Mouse (Mus musculus) hindbrain, embryonic 10.5 days (tissue): ENCODE results near the gene Atm. TPM values are rescaled to one million over a fixed set of nuclear protein-coding genes. Genes with fewer than 3 reads are reported as not detected.

Source experiments
- DNase-seq: peaks from one replicate; pipeline ENCODE4 v3.0.0-alpha.2; 2017; ENCODE audit warnings: low spot score
- H3K27ac ChIP-seq: fragments of 300-500 bp; sonication (generic); 2 replicates; pipeline ENCODE4 v1.5.1; 2016; ENCODE audit warnings: mild to moderate bottlenecking, moderate library complexity
- H3K27me3 ChIP-seq: fragments of 300-500 bp; sonication (generic); 2 replicates; pipeline ENCODE4 v1.6.1; 2016; ENCODE audit warnings: mild to moderate bottlenecking; ENCODE audit not compliant: poor library complexity, insufficient read depth, severe bottlenecking
- H3K36me3 ChIP-seq: fragments of 300-500 bp; sonication (generic); 2 replicates; pipeline ENCODE4 v1.6.1; 2016; ENCODE audit warnings: mild to moderate bottlenecking, moderate library complexity
- H3K4me1 ChIP-seq: fragments of 300-500 bp; sonication (generic); replicated peaks from 2 replicates; pipeline ENCODE4 v1.6.1; 2016; ENCODE audit warnings: mild to moderate bottlenecking
- H3K4me3 ChIP-seq: fragments of 300-500 bp; sonication (generic); 2 replicates; pipeline ENCODE4 v1.5.1; 2016; ENCODE audit warnings: mild to moderate bottlenecking, moderate library complexity
- H3K9me3 ChIP-seq: fragments of 300-500 bp; sonication (generic); 2 replicates; pipeline ENCODE4 v1.6.1; 2016; ENCODE audit warnings: mild to moderate bottlenecking, moderate library complexity
- WGBS: fragments of 180-500 bp; shearing (Covaris S2); methylation state at CpG from one replicate; pipeline ENCODE4 v1.1.7; 2016; 5-methylcytosine and 5-hydroxymethylcytosine counted together
- polyA plus RNA-seq: library from polyadenylated mRNA; unstranded; fragments of >200 nt; fragmentation: Nextera tagmentation; extraction: Ambion mirVana; gene quantifications from 2 replicates; pipeline ENCODE4 v1.2.1, GENCODE M21; 2016

The Atm gene
- polyA plus RNA-seq, 1 experiment from 2014 or later = 12.6 TPM

GRCm38 (mm10) chr9:53404050-53404752 is 132.3 kb downstream of the Atm start:
- WGBS = 82% methylated on average over 6 of the region's 6 CpGs
- H3K27ac ChIP-seq = peak overlapping the region; percentile 90
- no peak for DNase-seq

GRCm38 (mm10) chr9:53402991-53403390 is 133.5 kb downstream of the Atm start:
- no peak overlapping the region for H3K4me3 ChIP-seq
- DNase-seq = no peak
- H3K36me3 ChIP-seq = no peaks in the 10 kb centered on the region
- H3K9me3 ChIP-seq = no peaks in the 10 kb centered on the region
- H3K4me1 ChIP-seq = peaks cover 22% of the 10 kb centered on the region
- WGBS = 85% methylated on average over 8 of the region's 8 CpGs
- no peaks in the 10 kb centered on the region for H3K27me3 ChIP-seq
- 0 out of 2 replicates have a peak overlapping the region, but pooled peaks have one; percentile 56 for H3K27ac ChIP-seq

More at GRCm38 (mm10) chr9:53404050-53404752, 132.3 kb downstream of the Atm start:
- Histone ChIP-seq H3K4me3 (0 out of 2 replicates have a peak overlapping the region, but pooled peaks have one; percentile 53), H3K9me3 (no peaks in the 10 kb centered on the region), H3K4me1 (peaks cover 22% of the 10 kb centered on the region), H3K27me3 (no peaks in the 10 kb centered on the region), H3K36me3 (no peaks in the 10 kb centered on the region)

GRCm38 (mm10) chr9:53402291-53402711 is 134.2 kb downstream of the Atm start, which contains the start of gene 4930550C14Rik:
Gene 4930550C14Rik (plus strand): TSS chr9:53402325.
- H3K9me3 ChIP-seq = no peaks in the 10 kb centered on the region
- DNase-seq = no peak
- no peaks in the 10 kb centered on the region for H3K36me3 ChIP-seq
- WGBS = 31% methylated on average over 11 of the region's 11 CpGs
- no peak within 1 kb of the TSS for H3K4me3 ChIP-seq
- no peaks in the 10 kb centered on the region for H3K27me3 ChIP-seq
- H3K27ac ChIP-seq = 0 out of 2 replicates have a peak within 1 kb of the TSS, but pooled peaks have one; percentile 56
- peaks cover 22% of the 10 kb centered on the region for H3K4me1 ChIP-seq

- H3K4me1 ChIP-seq = peaks cover 22% of the 10 kb centered on the region
- no peak for DNase-seq
- no peaks in the 10 kb centered on the region for H3K36me3 ChIP-seq
- H3K4me3 ChIP-seq = no peak overlapping the region
- H3K27me3 ChIP-seq = no peaks in the 10 kb centered on the region
- WGBS = 85% methylated on average over 8 of the region's 8 CpGs
- no peak overlapping the region for H3K27ac ChIP-seq
- no peaks in the 10 kb centered on the region for H3K9me3 ChIP-seq
Observed at GRCm38 (mm10) chr9:53401146-53401545, 135.4 kb downstream of the Atm start.

GRCm38 (mm10) chr9:53400696-53401095 is 135.8 kb downstream of the Atm start:
- no peak for DNase-seq
- H3K9me3 ChIP-seq = no peaks in the 10 kb centered on the region
- no peak overlapping the region for H3K4me3 ChIP-seq
- H3K27me3 ChIP-seq = no peaks in the 10 kb centered on the region
- no peak overlapping the region for H3K27ac ChIP-seq
- peaks cover 20% of the 10 kb centered on the region for H3K4me1 ChIP-seq
- no peaks in the 10 kb centered on the region for H3K36me3 ChIP-seq
- WGBS = 95% methylated on average over 4 of the region's 4 CpGs

GRCm38 (mm10) chr9:53399537-53399936 is 137.0 kb downstream of the Atm start:
- Histone ChIP-seq H3K27me3 (no peaks in the 10 kb centered on the region), H3K36me3 (no peaks in the 10 kb centered on the region), H3K9me3 (no peaks in the 10 kb centered on the region), H3K4me3 (no peak overlapping the region), H3K27ac (no peak overlapping the region), H3K4me1 (peaks cover 9% of the 10 kb centered on the region)
- 96% methylated on average over 8 of the region's 8 CpGs for WGBS
- no peak for DNase-seq

- Histone ChIP-seq H3K27me3 (no peaks in the 10 kb centered on the region), H3K27ac (no peak overlapping the region), H3K4me3 (no peak overlapping the region), H3K9me3 (no peaks in the 10 kb centered on the region), H3K4me1 (peaks cover 7% of the 10 kb centered on the region; the same call in 1 of the 2 replicates), H3K36me3 (no peaks in the 10 kb centered on the region)
- 10% methylated on average over 5 of the region's 5 CpGs for WGBS
- peak; percentile 58 for DNase-seq
Observed at GRCm38 (mm10) chr9:53398388-53398700, 138.2 kb downstream of the Atm start.

GRCm38 (mm10) chr9:53397685-53398387 is 138.7 kb downstream of the Atm start:
- 82% methylated on average over 13 of the region's 13 CpGs for WGBS
- no peak for DNase-seq
- Histone ChIP-seq H3K27ac (0 out of 2 replicates have a peak overlapping the region, but pooled peaks have one; percentile 23), H3K36me3 (no peaks in the 10 kb centered on the region), H3K9me3 (no peaks in the 10 kb centered on the region), H3K4me3 (no peak overlapping the region), H3K27me3 (no peaks in the 10 kb centered on the region), H3K4me1 (peaks cover 7% of the 10 kb centered on the region; the same call in 1 of the 2 replicates)

- no peaks in the 10 kb centered on the region for H3K27me3 ChIP-seq
- H3K36me3 ChIP-seq = no peaks in the 10 kb centered on the region
- WGBS = 83% methylated on average over 7 of the region's 7 CpGs
- H3K9me3 ChIP-seq = no peaks in the 10 kb centered on the region
- no peak overlapping the region for H3K4me3 ChIP-seq
- peaks cover under 1% of the 10 kb centered on the region for H3K4me1 ChIP-seq
- no peak overlapping the region for H3K27ac ChIP-seq
- no peak for DNase-seq
Observed at GRCm38 (mm10) chr9:53390136-53390535, 146.4 kb downstream of the Atm start.

Other genes starting within 250 kb of the Atm start
- gene Exph5, start 235.1 kb downstream of the Atm start, polyA plus RNA-seq = 0.70 and 1.3 TPM in 2 replicates
- 8.6 and 10.9 TPM in 2 replicates for gene Kdelc2, start 152.7 kb downstream of the Atm start, polyA plus RNA-seq
- gene 4930550C14Rik, start 134.4 kb downstream of the Atm start, polyA plus RNA-seq = 0.25 and 0.27 TPM in 2 replicates
- gene Npat, start 307 bp upstream of the Atm start, polyA plus RNA-seq = 13.6 and 19.1 TPM in 2 replicates
- 33.3 and 47.5 TPM in 2 replicates for gene Acat1, start 73.6 kb upstream of the Atm start, polyA plus RNA-seq
- gene Cul5, start 133.3 kb upstream of the Atm start, polyA plus RNA-seq = 34.0 and 37.0 TPM in 2 replicates
- 3.5 and 5.0 TPM in 2 replicates for gene Rab39, start 169.5 kb upstream of the Atm start, polyA plus RNA-seq
- 3.4 and 3.7 TPM in 2 replicates for gene Slc35f2, start 234.8 kb upstream of the Atm start, polyA plus RNA-seq